Mouse (Mus musculus) MEL (cell line): ENCODE results near the gene Mrpl10.
A peak's percentile ranks its signal among the peaks of the same experiment; 100 is the strongest.

Experiments used
- CHD1 ChIP-seq: IDR thresholded peaks from 2 replicates; pipeline ENCODE4 v1.6.1; 2012; ENCODE audit warnings: low read depth, mild to moderate bottlenecking, inconsistent platforms, low read length, improper control_type of control experiment
- CTCF ChIP-seq, 3 experiments: IDR thresholded peaks in 2 of 3; conservative IDR thresholded peaks in 1 of 3; 2 replicates each; pipeline ENCODE4 v1.5.1; 2011 to 2012; ENCODE audit warnings: low read length in 3 of 3, low read depth in 2 of 3, mild to moderate bottlenecking in 2 of 3, improper control_type of control experiment in 1 of 3, inconsistent platforms in 1 of 3, mixed read lengths in 1 of 3, moderate library complexity in 1 of 3; ENCODE audit not compliant: control insufficient read depth in 1 of 3, insufficient read depth in 1 of 3, poor library complexity in 1 of 3, severe bottlenecking in 1 of 3
- EP300 ChIP-seq, 2 experiments: IDR thresholded peaks; 2 replicates each; pipeline ENCODE4 v1.6.1; 2011; ENCODE audit warnings: improper control_type of control experiment in 2 of 2, low read length in 2 of 2, low read depth in 1 of 2, mild to moderate bottlenecking in 1 of 2
- GATA1 ChIP-seq: IDR thresholded peaks from 2 replicates; pipeline ENCODE4 v1.6.1; 2011; ENCODE audit warnings: low read depth, low read length, improper control_type of control experiment
- HCFC1 ChIP-seq: IDR thresholded peaks from 2 replicates; pipeline ENCODE4 v1.6.1; 2012; ENCODE audit warnings: low read depth, mild to moderate bottlenecking, inconsistent platforms, low read length, improper control_type of control experiment, moderate library complexity
- MAX ChIP-seq: IDR thresholded peaks from 2 replicates; pipeline ENCODE4 v1.6.1; 2011; ENCODE audit warnings: low read length, improper control_type of control experiment
- MXI1 ChIP-seq: IDR thresholded peaks from 2 replicates; pipeline ENCODE4 v1.6.1; 2011; ENCODE audit warnings: mild to moderate bottlenecking, low read depth, low read length, improper control_type of control experiment
- NELFE ChIP-seq: IDR thresholded peaks from 2 replicates; pipeline ENCODE4 v1.6.1; 2011; ENCODE audit warnings: low read depth, low read length, improper control_type of control experiment
- POLR2A ChIP-seq, 2 experiments: IDR thresholded peaks; 2 replicates each; pipeline ENCODE4 v1.6.1; 2011 to 2012; ENCODE audit warnings: low read length in 2 of 2, mild to moderate bottlenecking in 2 of 2, control low read depth in 1 of 2, improper control_type of control experiment in 1 of 2, low read depth in 1 of 2, moderate library complexity in 1 of 2; ENCODE audit not compliant: control insufficient read depth in 1 of 2, insufficient read depth in 1 of 2, poor library complexity in 1 of 2
- POLR2AphosphoS2 ChIP-seq: IDR thresholded peaks from 2 replicates; pipeline ENCODE4 v1.6.1; 2011; ENCODE audit warnings: low read length, improper control_type of control experiment
- RAD21 ChIP-seq: IDR thresholded peaks from 2 replicates; pipeline ENCODE4 v1.6.1; 2011; ENCODE audit warnings: mild to moderate bottlenecking, low read depth, low read length, improper control_type of control experiment
- SIN3A ChIP-seq: IDR thresholded peaks from 2 replicates; pipeline ENCODE4 v1.6.1; 2012; ENCODE audit warnings: low read length, improper control_type of control experiment, inconsistent platforms
- TAL1 ChIP-seq: IDR thresholded peaks from 2 replicates; pipeline ENCODE4 v1.6.1; 2012; ENCODE audit warnings: mild to moderate bottlenecking, inconsistent platforms, low read length, moderate library complexity, mixed read lengths
- TCF12 ChIP-seq: IDR thresholded peaks from 2 replicates; pipeline ENCODE4 v1.6.1; 2014; ENCODE audit warnings: low read depth, mild to moderate bottlenecking, inconsistent platforms, low read length, improper control_type of control experiment, moderate library complexity

DNA sequence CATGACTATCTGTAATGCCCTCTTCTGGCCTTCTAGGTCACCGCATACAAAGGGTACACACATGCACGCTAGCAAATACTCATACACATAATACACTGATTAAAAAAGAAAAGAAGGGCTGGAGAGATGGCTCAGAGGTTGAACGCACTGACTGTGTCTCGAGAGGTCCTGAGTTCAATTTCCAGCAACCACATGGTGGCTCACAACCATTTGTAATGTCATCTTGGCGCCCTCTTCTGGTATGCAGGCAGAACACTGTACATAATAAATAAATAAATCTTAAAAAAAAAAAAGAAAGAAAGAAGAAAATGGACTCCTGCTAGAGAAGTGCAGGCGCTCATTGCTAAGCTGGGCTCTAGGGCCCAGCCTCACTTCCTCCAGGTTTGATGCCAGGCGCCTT is 4.5 kb downstream of the Mrpl10 start:
- no peak for TF ChIP-seq NELFE
- no peak for TF ChIP-seq GATA1
- peak in 1 of 2 experiments; percentile 28; a peak in 1 of 4 replicates for TF ChIP-seq POLR2A (IDR thresholded peaks at IDR 0.05; ENCODE audit: control insufficient read depth in 1 of 2, insufficient read depth in 1 of 2, low read depth in 1 of 2, low read length in 2 of 2, poor library complexity in 1 of 2)
- peak; percentile 68 for TF ChIP-seq SIN3A
- TF ChIP-seq CTCF (IDR thresholded peaks at IDR 0.05 in 2 of 3, conservative IDR thresholded peaks at IDR 0.05 in 1 of 3; ENCODE audit: control insufficient read depth in 1 of 3, insufficient read depth in 1 of 3, low read depth in 2 of 3, low read length in 3 of 3, poor library complexity in 1 of 3, severe bottlenecking in 1 of 3), result peak; percentile 48 to 78 (median 53)
- TF ChIP-seq MAX, result peak; percentile 46; the same call in 1 of the 2 replicates
- TF ChIP-seq TAL1, result no peak
- TF ChIP-seq POLR2AphosphoS2, result 0 out of 2 replicates have a peak, but pooled peaks have one; percentile 32
- peak; percentile 46; the same call in 1 of the 2 replicates for TF ChIP-seq MXI1
- no peak for TF ChIP-seq CHD1
- peak; percentile 41; the same call in 1 of the 2 replicates for TF ChIP-seq HCFC1
- peak; percentile 54 for TF ChIP-seq RAD21
- TF ChIP-seq TCF12, result no peak
- TF ChIP-seq EP300 (IDR thresholded peaks at IDR 0.05; ENCODE audit: low read depth in 1 of 2, low read length in 2 of 2), result no peak
